Mouse (Mus musculus): Measurements from ENCODE around the gene Atxn1.
A peak's percentile ranks its signal among the peaks of the same experiment; 100 is the strongest.

The Atxn1 gene

DNA sequence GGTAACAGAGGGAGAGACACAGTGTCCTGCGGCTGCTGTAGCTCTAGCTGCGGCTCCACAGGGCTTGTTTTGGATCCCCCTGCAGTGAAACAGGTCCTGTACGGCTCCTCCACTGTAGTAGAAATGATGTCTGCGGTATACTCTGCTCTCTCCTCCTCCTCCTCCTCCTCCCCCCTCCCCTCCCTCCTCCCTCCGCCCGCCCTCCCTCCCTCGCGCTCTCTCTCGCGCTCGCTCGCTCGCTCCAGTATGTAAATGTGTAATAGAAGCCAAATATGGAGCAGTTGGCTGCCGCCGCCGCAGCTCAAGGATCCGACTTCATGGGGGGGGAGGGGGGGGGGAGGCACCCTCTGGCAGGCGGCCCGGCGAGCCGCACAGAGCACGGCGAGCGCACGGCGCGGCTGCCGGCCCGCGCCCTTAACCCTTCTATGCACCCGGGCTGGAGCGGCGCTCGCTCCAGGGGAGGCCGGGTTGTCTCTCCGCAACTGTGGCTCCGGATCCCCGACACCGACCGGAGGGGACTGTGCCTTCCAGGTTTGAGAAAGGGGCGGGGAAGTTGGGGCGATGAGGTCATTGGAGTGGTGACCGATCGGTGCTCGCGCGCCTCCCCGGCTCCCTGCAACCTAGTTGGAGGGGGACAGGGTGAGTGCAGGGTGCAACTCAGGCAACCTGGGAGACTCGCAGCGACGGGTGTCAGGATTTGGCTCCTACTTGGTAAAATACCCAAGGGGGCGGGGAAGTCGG lies at the start of gene Atxn1:
TSS of gene Atxn1 (minus strand) at position 156 of the 741 bp plus-strand sequence.
- no peaks in the 10 kb centered on the region for H3K36me3 ChIP-seq (ENCODE audit: control insufficient read depth, insufficient read depth, low read length, poor library complexity, severe bottlenecking)
- H3K27me3 ChIP-seq (ENCODE audit: control insufficient read depth, insufficient read depth, low read length, poor library complexity, severe bottlenecking): no peaks in the 10 kb centered on the region
- DNase-seq (ENCODE audit: low read depth, low spot score): peak; percentile 70

DNA sequence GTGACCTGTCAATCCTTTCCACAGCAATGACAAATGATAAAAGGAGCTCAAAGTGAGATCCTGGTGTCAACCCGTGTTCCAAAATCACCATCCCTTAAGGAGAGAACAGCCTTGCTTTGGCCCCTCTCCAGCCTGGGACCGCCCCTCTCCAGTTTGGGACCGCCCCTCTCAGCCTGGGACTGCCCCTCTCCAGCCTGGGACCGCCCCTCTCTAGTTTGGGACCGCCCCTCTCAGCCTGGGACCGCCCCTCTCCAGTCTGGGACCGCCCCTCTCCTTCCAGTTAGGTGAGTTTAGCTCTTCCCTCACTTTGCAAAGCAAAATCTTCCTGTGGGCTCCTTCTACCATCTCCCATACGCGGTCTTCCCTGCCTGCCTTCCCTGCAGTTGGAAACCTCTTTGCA lies 46.4 kb upstream of the Atxn1 start:
- H3K27me3 ChIP-seq (ENCODE audit: control insufficient read depth, insufficient read depth, low read length, poor library complexity, severe bottlenecking): no peaks in the 10 kb centered on the region
- no peak for DNase-seq (ENCODE audit: low read depth, low spot score)
- no peaks in the 10 kb centered on the region for H3K36me3 ChIP-seq (ENCODE audit: control insufficient read depth, insufficient read depth, low read length, poor library complexity, severe bottlenecking)

- DNase-seq (ENCODE audit: low read depth, low spot score): no peak
- Histone ChIP-seq H3K27me3 (ENCODE audit: control insufficient read depth, insufficient read depth, low read length, poor library complexity, severe bottlenecking) (no peaks in the 10 kb centered on the region), H3K36me3 (ENCODE audit: control insufficient read depth, insufficient read depth, low read length, poor library complexity, severe bottlenecking) (no peaks in the 10 kb centered on the region)
Observed at GRCm38 (mm10) chr13:46010075-46010474, 45.3 kb upstream of the Atxn1 start.

- no peaks in the 10 kb centered on the region for H3K36me3 ChIP-seq (ENCODE audit: control insufficient read depth, insufficient read depth, low read length, poor library complexity, severe bottlenecking)
- no peak for DNase-seq (ENCODE audit: low read depth, low spot score)
- no peaks in the 10 kb centered on the region for H3K27me3 ChIP-seq (ENCODE audit: control insufficient read depth, insufficient read depth, low read length, poor library complexity, severe bottlenecking)
Observed at GRCm38 (mm10) chr13:46008831-46009666, 44.2 kb upstream of the Atxn1 start.

DNA sequence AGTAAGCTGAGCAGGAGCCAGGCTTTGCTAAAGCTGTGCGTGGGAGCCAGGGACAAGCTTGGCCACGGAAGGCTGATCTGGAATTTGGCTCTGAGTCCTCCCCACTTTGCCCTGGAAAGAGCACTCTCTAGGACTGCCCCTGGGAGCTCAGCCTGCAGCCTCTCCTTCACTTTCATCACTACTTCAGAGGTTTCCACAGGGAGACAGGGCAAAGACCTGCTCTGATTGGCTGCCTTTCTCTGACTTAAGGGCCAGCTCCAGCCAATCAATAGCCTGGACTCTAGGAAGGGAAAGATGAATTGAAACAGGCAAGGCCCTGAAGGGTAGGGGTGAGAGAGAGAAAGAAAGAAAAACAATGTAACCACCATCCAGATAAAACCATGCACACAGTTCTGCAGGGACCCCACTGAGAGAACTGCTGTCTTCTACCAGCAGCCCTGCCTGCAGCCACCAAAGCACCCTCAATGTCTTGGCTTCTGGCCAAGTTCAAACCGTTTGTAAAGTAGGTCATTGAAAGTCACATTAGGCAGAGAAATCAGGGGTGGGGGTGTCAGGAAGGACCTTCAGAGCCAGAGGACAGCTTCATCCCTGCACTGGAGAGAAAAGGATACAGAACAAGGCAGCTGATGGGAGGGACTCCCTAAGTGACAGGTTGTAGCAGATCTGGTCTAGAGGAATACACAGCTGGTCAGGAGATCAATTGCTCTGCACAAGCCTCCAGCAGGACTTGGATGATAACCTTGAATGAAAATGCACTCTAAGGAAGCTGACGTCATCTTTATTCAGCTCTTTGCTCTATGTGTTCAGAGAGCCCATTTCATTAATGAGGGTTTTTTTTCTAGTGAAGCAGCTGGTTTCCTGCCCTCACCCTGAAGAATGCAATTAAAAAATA lies 41.6 kb upstream of the Atxn1 start:
- DNase-seq (ENCODE audit: low read depth, low spot score): no peak
- no peaks in the 10 kb centered on the region for H3K36me3 ChIP-seq (ENCODE audit: control insufficient read depth, insufficient read depth, low read length, poor library complexity, severe bottlenecking)
- H3K27me3 ChIP-seq (ENCODE audit: control insufficient read depth, insufficient read depth, low read length, poor library complexity, severe bottlenecking): no peaks in the 10 kb centered on the region

- Histone ChIP-seq H3K27me3 (ENCODE audit: control insufficient read depth, insufficient read depth, low read length, poor library complexity, severe bottlenecking) (no peaks in the 10 kb centered on the region), H3K36me3 (ENCODE audit: control insufficient read depth, insufficient read depth, low read length, poor library complexity, severe bottlenecking) (no peaks in the 10 kb centered on the region)
- no peak for DNase-seq (ENCODE audit: low read depth, low spot score)
Observed at GRCm38 (mm10) chr13:46005656-46006055, 40.8 kb upstream of the Atxn1 start.

DNA sequence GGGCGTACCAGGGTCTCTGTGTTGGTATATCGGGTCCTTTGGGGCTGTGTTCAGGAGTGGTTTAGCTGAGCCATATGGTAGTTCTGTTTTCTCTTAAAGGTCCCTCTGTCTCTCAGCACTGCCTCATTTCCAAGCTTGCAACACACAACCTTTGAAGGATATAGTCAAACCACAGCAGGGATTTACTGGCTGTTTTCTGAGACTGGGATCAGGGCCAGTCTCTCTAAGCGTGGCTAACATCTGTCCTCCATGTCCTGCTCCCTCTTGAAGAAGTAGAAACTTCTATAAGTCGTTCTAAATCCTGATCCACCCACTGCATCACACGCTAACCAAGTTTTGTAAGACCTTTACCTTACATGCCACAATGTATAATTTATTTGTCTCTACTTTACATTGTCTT lies 36.5 kb upstream of the Atxn1 start:
- DNase-seq (ENCODE audit: low read depth, low spot score): no peak
- no peaks in the 10 kb centered on the region for H3K27me3 ChIP-seq (ENCODE audit: control insufficient read depth, insufficient read depth, low read length, poor library complexity, severe bottlenecking)

GRCm38 (mm10) chr13:45992953-45993352 lies 28.1 kb upstream of the Atxn1 start:
- DNase-seq (ENCODE audit: low read depth, low spot score): no peak
- no peaks in the 10 kb centered on the region for H3K27me3 ChIP-seq (ENCODE audit: control insufficient read depth, insufficient read depth, low read length, poor library complexity, severe bottlenecking)
- H3K36me3 ChIP-seq (ENCODE audit: control insufficient read depth, insufficient read depth, low read length, poor library complexity, severe bottlenecking): no peaks in the 10 kb centered on the region

More for the DNA sequence above, 36.5 kb upstream of the Atxn1 start:
- no peaks in the 10 kb centered on the region for H3K36me3 ChIP-seq (ENCODE audit: control insufficient read depth, insufficient read depth, low read length, poor library complexity, severe bottlenecking)

- H3K36me3 ChIP-seq (ENCODE audit: control insufficient read depth, insufficient read depth, low read length, poor library complexity, severe bottlenecking): no peaks in the 10 kb centered on the region
- no peaks in the 10 kb centered on the region for H3K27me3 ChIP-seq (ENCODE audit: control insufficient read depth, insufficient read depth, low read length, poor library complexity, severe bottlenecking)
- DNase-seq (ENCODE audit: low read depth, low spot score): no peak
Observed at GRCm38 (mm10) chr13:45990486-45990885, 25.7 kb upstream of the Atxn1 start.

- H3K36me3 ChIP-seq (ENCODE audit: control insufficient read depth, insufficient read depth, low read length, poor library complexity, severe bottlenecking): no peaks in the 10 kb centered on the region
- no peaks in the 10 kb centered on the region; the same call in 1 of the 2 replicates for H3K27me3 ChIP-seq (ENCODE audit: control insufficient read depth, insufficient read depth, low read length, poor library complexity, severe bottlenecking)
- DNase-seq (ENCODE audit: low read depth, low spot score): no peak
Observed at GRCm38 (mm10) chr13:45979246-45979645, 14.4 kb upstream of the Atxn1 start.

GRCm38 (mm10) chr13:45976894-45977293 lies 12.1 kb upstream of the Atxn1 start:
- no peaks in the 10 kb centered on the region for H3K36me3 ChIP-seq (ENCODE audit: control insufficient read depth, insufficient read depth, low read length, poor library complexity, severe bottlenecking)
- peak; percentile 84 for DNase-seq (ENCODE audit: low read depth, low spot score)
- H3K27me3 ChIP-seq (ENCODE audit: control insufficient read depth, insufficient read depth, low read length, poor library complexity, severe bottlenecking): no peaks in the 10 kb centered on the region; the same call in 1 of the 2 replicates

DNA sequence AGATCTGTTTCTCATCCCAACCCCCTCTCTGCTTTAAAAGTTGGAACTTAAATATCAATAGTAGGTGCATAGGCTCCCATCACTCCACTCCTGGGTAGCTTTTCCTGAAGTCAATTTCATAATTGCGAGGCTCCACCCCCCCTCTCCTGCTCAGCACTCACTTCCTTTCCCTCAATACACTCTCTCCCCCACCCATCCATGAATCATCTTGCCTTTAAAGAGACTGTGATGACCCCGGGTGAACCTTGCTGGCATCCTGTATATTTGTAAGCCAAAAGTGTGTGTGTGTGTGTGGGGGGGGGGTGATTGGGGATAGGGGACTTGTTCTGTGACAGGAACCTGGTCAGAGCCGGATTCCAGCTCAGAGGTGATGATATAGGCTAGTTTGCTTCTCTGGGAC lies 9.8 kb upstream of the Atxn1 start:
- no peaks in the 10 kb centered on the region for H3K27me3 ChIP-seq (ENCODE audit: control insufficient read depth, insufficient read depth, low read length, poor library complexity, severe bottlenecking)
- H3K36me3 ChIP-seq (ENCODE audit: control insufficient read depth, insufficient read depth, low read length, poor library complexity, severe bottlenecking): no peaks in the 10 kb centered on the region
- DNase-seq (ENCODE audit: low read depth, low spot score): no peak

GRCm38 (mm10) chr13:45973972-45974490 lies 9.2 kb upstream of the Atxn1 start:
- no peak for DNase-seq (ENCODE audit: low read depth, low spot score)
- H3K36me3 ChIP-seq (ENCODE audit: control insufficient read depth, insufficient read depth, low read length, poor library complexity, severe bottlenecking): no peaks in the 10 kb centered on the region
- no peaks in the 10 kb centered on the region for H3K27me3 ChIP-seq (ENCODE audit: control insufficient read depth, insufficient read depth, low read length, poor library complexity, severe bottlenecking)

DNA sequence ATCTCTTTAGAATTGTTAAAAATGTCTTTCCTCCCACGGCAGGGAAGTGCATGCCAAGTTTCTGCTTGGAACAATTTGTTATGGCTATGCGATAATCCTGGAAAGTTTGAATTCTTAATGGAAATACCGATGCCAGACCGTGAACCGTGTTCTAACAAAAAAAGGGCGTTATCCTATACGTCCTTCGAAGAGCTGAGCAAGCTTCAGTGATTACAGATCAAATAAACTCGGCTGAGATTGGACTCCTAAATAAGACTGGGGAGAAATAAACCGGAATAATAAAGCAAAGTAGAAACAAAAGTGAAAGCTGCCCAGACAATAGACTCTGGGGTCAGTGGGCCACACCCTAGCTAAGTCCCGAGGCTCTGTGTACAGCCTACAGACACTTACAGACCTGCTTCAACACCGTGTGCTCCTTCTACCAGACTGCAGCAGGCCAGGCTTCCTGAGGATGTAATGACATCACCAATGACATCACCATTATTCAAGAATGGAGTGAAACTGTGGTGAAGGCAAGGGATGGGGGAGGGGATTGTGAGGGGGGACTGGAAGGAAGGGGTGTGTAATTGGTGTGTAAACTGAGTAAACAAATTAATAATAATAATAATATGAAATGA lies 6.2 kb upstream of the Atxn1 start:
- peak; percentile 47 for DNase-seq (ENCODE audit: low read depth, low spot score)
- Histone ChIP-seq H3K36me3 (ENCODE audit: control insufficient read depth, insufficient read depth, low read length, poor library complexity, severe bottlenecking) (no peaks in the 10 kb centered on the region), H3K27me3 (ENCODE audit: control insufficient read depth, insufficient read depth, low read length, poor library complexity, severe bottlenecking) (no peaks in the 10 kb centered on the region)

All from splenic B cell, adult 2 months (primary cell).